Mouse (Mus musculus): ENCODE data around the gene Cdc37. TPM values are rescaled to one million over a fixed set of nuclear protein-coding genes. Genes with fewer than 3 reads are reported as not detected.

The Cdc37 gene
- polyA plus RNA-seq, 1 experiment from 2014 or later, result 84.1 TPM

GRCm38 (mm10) chr9:21165041-21165951 is 15.5 kb upstream of the Cdc37 start, which contains the start of gene Pde4a:
Pde4a (plus strand) TSS chr9:21165714.
- no peaks in the 10 kb centered on the region for H3K36me3 ChIP-seq (replicated peaks; ENCODE audit: insufficient read depth, low read length)
- peaks cover 42% of the 10 kb centered on the region for H3K27me3 ChIP-seq (ENCODE audit: insufficient read depth, low read length)
- H3K4me2 ChIP-seq (ENCODE audit: low read depth, low read length), result peak within 1 kb of the TSS; percentile 76
- peak within 1 kb of the TSS; percentile 56 for H3K4me3 ChIP-seq (ENCODE audit: low read depth, low read length)
- H3K9ac ChIP-seq (replicated peaks), result peak within 1 kb of the TSS; percentile 62
- ATAC-seq, result no peak
- peaks cover 42% of the 10 kb centered on the region for H3K4me1 ChIP-seq (ENCODE audit: insufficient read depth)
- no peak within 1 kb of the TSS for H3K27ac ChIP-seq (ENCODE audit: low read depth)
- 1% methylated on average over 74 of the region's 86 CpGs for WGBS (ENCODE audit: insufficient replicate concordance)
- no peaks in the 10 kb centered on the region for H3K9me3 ChIP-seq (ENCODE audit: low read length)
- TF ChIP-seq CTCF (IDR thresholded peaks at IDR 0.05; ENCODE audit: low read depth) (0 out of 2 replicates have a peak, but pooled peaks have one; percentile 3), EP300 (IDR thresholded peaks at IDR 0.05; ENCODE audit: low read depth) (no peak)
- peak; percentile 50 for DNase-seq

DNA sequence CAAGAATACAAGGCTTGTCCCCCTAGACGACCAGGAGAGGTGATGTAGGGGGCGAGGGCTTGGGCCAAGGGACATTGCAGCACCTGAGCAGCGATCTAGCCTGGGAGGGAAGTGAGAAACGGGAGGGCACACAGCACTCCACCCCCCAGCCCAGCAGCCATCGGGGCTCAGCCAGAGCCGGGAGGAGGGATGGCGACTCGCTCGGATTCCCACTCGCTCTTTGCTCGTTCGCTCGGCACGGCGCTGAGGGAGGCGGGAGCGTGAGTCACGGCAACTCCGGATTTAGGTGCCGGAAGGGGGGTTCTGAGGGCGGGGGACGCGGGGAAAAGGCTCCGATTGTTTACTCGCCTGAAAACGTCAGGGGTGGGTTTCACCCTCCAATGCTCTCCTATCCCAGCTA is 14.3 kb upstream of the Cdc37 start:
- H3K9ac ChIP-seq (replicated peaks), result no peak overlapping the region; the same call in 1 of the 2 replicates
- no peaks in the 10 kb centered on the region for H3K9me3 ChIP-seq (ENCODE audit: low read length)
- H3K27me3 ChIP-seq (ENCODE audit: insufficient read depth, low read length), result peaks cover 42% of the 10 kb centered on the region
- DNase-seq (no peak), ATAC-seq (no peak)
- no peak overlapping the region for H3K27ac ChIP-seq (ENCODE audit: low read depth)
- peak overlapping the region; percentile 14; the same call in 1 of the 2 replicates for H3K4me3 ChIP-seq (ENCODE audit: low read depth, low read length)
- H3K36me3 ChIP-seq (replicated peaks; ENCODE audit: insufficient read depth, low read length), result no peaks in the 10 kb centered on the region
- H3K4me1 ChIP-seq (ENCODE audit: insufficient read depth), result peaks cover 41% of the 10 kb centered on the region
- TF ChIP-seq CTCF (IDR thresholded peaks at IDR 0.05; ENCODE audit: low read depth) (no peak), EP300 (IDR thresholded peaks at IDR 0.05; ENCODE audit: low read depth) (no peak)
- 2% methylated on average over 26 of the region's 26 CpGs for WGBS (ENCODE audit: insufficient replicate concordance)
- peak overlapping the region; percentile 39 for H3K4me2 ChIP-seq (ENCODE audit: low read depth, low read length)

- Histone ChIP-seq H3K27ac (ENCODE audit: low read depth) (no peak overlapping the region), H3K4me3 (ENCODE audit: low read depth, low read length) (peak overlapping the region; percentile 14; the same call in 1 of the 2 replicates), H3K9ac (replicated peaks) (no peak overlapping the region), H3K4me2 (ENCODE audit: low read depth, low read length) (0 out of 2 replicates have a peak overlapping the region, but pooled peaks have one; percentile 39), H3K36me3 (replicated peaks; ENCODE audit: insufficient read depth, low read length) (no peaks in the 10 kb centered on the region), H3K9me3 (ENCODE audit: low read length) (no peaks in the 10 kb centered on the region), H3K27me3 (ENCODE audit: insufficient read depth, low read length) (peaks cover 42% of the 10 kb centered on the region), H3K4me1 (ENCODE audit: insufficient read depth) (peaks cover 33% of the 10 kb centered on the region)
- TF ChIP-seq CTCF (IDR thresholded peaks at IDR 0.05; ENCODE audit: low read depth), result no peak
- TF ChIP-seq EP300 (IDR thresholded peaks at IDR 0.05; ENCODE audit: low read depth), result no peak
- ATAC-seq (no peak), DNase-seq (no peak)
- 44% methylated on average over 10 of the region's 11 CpGs for WGBS (ENCODE audit: insufficient replicate concordance)
Measured at GRCm38 (mm10) chr9:21163086-21164050, 13.6 kb upstream of the Cdc37 start.

GRCm38 (mm10) chr9:21161209-21161909 is 11.6 kb upstream of the Cdc37 start:
- Histone ChIP-seq H3K27ac (ENCODE audit: low read depth) (no peak overlapping the region), H3K4me2 (ENCODE audit: low read depth, low read length) (peak overlapping the region; percentile 96), H3K27me3 (ENCODE audit: insufficient read depth, low read length) (peaks cover 38% of the 10 kb centered on the region), H3K4me3 (ENCODE audit: low read depth, low read length) (peak overlapping the region; percentile 59), H3K9me3 (ENCODE audit: low read length) (no peaks in the 10 kb centered on the region), H3K36me3 (replicated peaks; ENCODE audit: insufficient read depth, low read length) (no peaks in the 10 kb centered on the region), H3K4me1 (ENCODE audit: insufficient read depth) (peaks cover 25% of the 10 kb centered on the region), H3K9ac (replicated peaks) (peak overlapping the region; percentile 75)
- ATAC-seq (peak; percentile 83), DNase-seq (peak; percentile 91)
- TF ChIP-seq CTCF (IDR thresholded peaks at IDR 0.05; ENCODE audit: low read depth) (peak; percentile 93), EP300 (IDR thresholded peaks at IDR 0.05; ENCODE audit: low read depth) (no peak)
- 1% methylated on average over 52 of the region's 52 CpGs for WGBS (ENCODE audit: insufficient replicate concordance)

- ATAC-seq (no peak), DNase-seq (no peak)
- no peak overlapping the region for H3K4me3 ChIP-seq (ENCODE audit: low read depth, low read length)
- H3K27me3 ChIP-seq (ENCODE audit: insufficient read depth, low read length), result no peaks in the 10 kb centered on the region
- TF ChIP-seq EP300 (IDR thresholded peaks at IDR 0.05; ENCODE audit: low read depth), result no peak
- TF ChIP-seq CTCF (IDR thresholded peaks at IDR 0.05; ENCODE audit: low read depth), result no peak
- H3K27ac ChIP-seq (ENCODE audit: low read depth), result no peak overlapping the region
- H3K4me1 ChIP-seq (ENCODE audit: insufficient read depth), result peaks cover 14% of the 10 kb centered on the region
- no peak overlapping the region for H3K9ac ChIP-seq (replicated peaks)
- no peak overlapping the region for H3K4me2 ChIP-seq (ENCODE audit: low read depth, low read length)
- 64% methylated on average over 3 of the region's 3 CpGs for WGBS (ENCODE audit: insufficient replicate concordance)
- H3K9me3 ChIP-seq (ENCODE audit: low read length), result no peaks in the 10 kb centered on the region
- no peaks in the 10 kb centered on the region for H3K36me3 ChIP-seq (replicated peaks; ENCODE audit: insufficient read depth, low read length)
Measured at GRCm38 (mm10) chr9:21154787-21155186, 5.0 kb upstream of the Cdc37 start.
